Mouse (Mus musculus) bone marrow, adult 2 months (tissue): ENCODE results near the gene Krtap5-1.
"Not testable (repeated sequence)": the region's sequence is repeated elsewhere in the genome, so short reads cannot be mapped to it uniquely, and the experiment has no call there.

Experiments used
- CTCF ChIP-seq: fragments of 200-500 bp; IDR thresholded peaks from 2 replicates; pipeline ENCODE4 v1.5.1; 2011; ENCODE audit warnings: low read length, control low read depth; ENCODE audit not compliant: control insufficient read depth, insufficient read depth
- POLR2A ChIP-seq: fragments of 200-500 bp; IDR thresholded peaks from 2 replicates; pipeline ENCODE4 v1.6.1; 2011; ENCODE audit warnings: low read depth, mild to moderate bottlenecking, control low read depth, low read length, borderline replicate concordance; ENCODE audit not compliant: control insufficient read depth

DNA sequence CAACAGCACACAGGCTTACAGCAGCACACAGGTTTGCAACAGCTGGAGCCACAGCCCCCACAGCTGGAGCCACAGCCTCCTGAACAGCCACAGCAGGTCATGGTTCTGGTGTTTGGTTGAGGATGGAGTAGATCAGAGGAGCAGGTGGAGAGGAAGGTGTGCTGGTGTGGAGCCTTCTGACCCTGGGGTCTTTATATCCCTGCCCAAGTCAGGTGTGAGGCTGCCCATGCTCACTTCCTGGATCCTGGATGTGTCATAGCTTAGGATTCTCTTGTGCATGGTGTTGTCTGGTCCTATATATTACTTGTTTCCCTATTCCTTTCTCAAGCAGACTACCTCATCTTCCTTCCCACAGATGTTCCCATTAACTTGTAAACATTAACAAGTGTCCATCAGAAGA lies 22.7 kb downstream of the Krtap5-1 start, which contains the start of gene Gm4559:
- TF ChIP-seq POLR2A, CTCF: not testable (repeated sequence)
